Mouse (Mus musculus) heart, embryonic 10.5 days (tissue): ENCODE measurements at regions not wholly inside any gene's neighbourhood (a gene's known extent, or its start where the extent isn't known, plus 50 kb on each side); places are given as distances from the start of the nearest gene placed in this dataset.

Experiments
- DNase-seq: peaks from one replicate; pipeline ENCODE4 v3.0.0-alpha.2; 2017; ENCODE audit warnings: low spot score
- H3K27ac ChIP-seq: fragments of 300-500 bp; sonication (generic); 2 replicates; pipeline ENCODE4 v1.5.1; 2016; ENCODE audit warnings: mild to moderate bottlenecking
- H3K27me3 ChIP-seq: fragments of 300-500 bp; sonication (generic); 2 replicates; pipeline ENCODE4 v1.6.1; 2016; ENCODE audit warnings: mild to moderate bottlenecking; ENCODE audit not compliant: poor library complexity, insufficient read depth, severe bottlenecking
- H3K36me3 ChIP-seq: fragments of 300-500 bp; sonication (generic); 2 replicates; pipeline ENCODE4 v1.6.1; 2016; ENCODE audit warnings: mild to moderate bottlenecking, moderate library complexity
- H3K4me1 ChIP-seq: fragments of 300-500 bp; sonication (generic); 2 replicates; pipeline ENCODE4 v1.6.1; 2016; ENCODE audit warnings: mild to moderate bottlenecking
- H3K4me3 ChIP-seq: fragments of 300-500 bp; sonication (generic); 2 replicates; pipeline ENCODE4 v1.5.1; 2016; ENCODE audit warnings: mild to moderate bottlenecking, moderate library complexity
- H3K9me3 ChIP-seq: fragments of 300-500 bp; sonication (generic); 2 replicates; pipeline ENCODE4 v1.6.1; 2016; ENCODE audit warnings: mild to moderate bottlenecking, moderate library complexity
- WGBS: fragments of 180-500 bp; shearing (Covaris S2); methylation state at CpG from one replicate; pipeline ENCODE4 v1.1.7; 2016; 5-methylcytosine and 5-hydroxymethylcytosine counted together

GRCm38 (mm10) chr1:168068003-168068919 is 363.8 kb downstream of the Pbx1 start:
- no peaks in the 10 kb centered on the region for H3K36me3 ChIP-seq
- WGBS = 74% methylated on average over 9 of the region's 9 CpGs
- no peak overlapping the region for H3K27ac ChIP-seq
- no peak overlapping the region for H3K4me3 ChIP-seq
- DNase-seq = no peak
- no peaks in the 10 kb centered on the region for H3K9me3 ChIP-seq
- H3K4me1 ChIP-seq = no peaks in the 10 kb centered on the region; the same call in 1 of the 2 replicates
- no peaks in the 10 kb centered on the region for H3K27me3 ChIP-seq

- Histone ChIP-seq H3K36me3 (no peaks in the 10 kb centered on the region), H3K27me3 (no peaks in the 10 kb centered on the region), H3K4me1 (no peaks in the 10 kb centered on the region; the same call in 1 of the 2 replicates), H3K9me3 (no peaks in the 10 kb centered on the region), H3K4me3 (no peak overlapping the region), H3K27ac (no peak overlapping the region)
- DNase-seq = no peak
- 70% methylated on average over 1 of the region's 1 CpGs for WGBS
Measured at GRCm38 (mm10) chr1:168068920-168069590, 363.0 kb downstream of the Pbx1 start.
